Mouse (Mus musculus): ENCODE results near the gene Olfr462. TPM values are rescaled to one million over a fixed set of nuclear protein-coding genes. Genes with fewer than 3 reads are reported as not detected.

The Olfr462 gene
- polyA plus RNA-seq, 1 experiment from 2014 or later, result not detected

GRCm38 (mm10) chr11:87841436-87841835 lies 50.6 kb downstream of the Olfr462 start:
- Histone ChIP-seq H3K9ac (no peak overlapping the region), H3K9me3 (no peaks in the 10 kb centered on the region), H3K27me3 (replicated peaks) (no peaks in the 10 kb centered on the region), H3K4me3 (no peak overlapping the region), H3K27ac (no peak overlapping the region), H3K4me1 (no peaks in the 10 kb centered on the region), H3K36me3 (no peaks in the 10 kb centered on the region), H3K4me2 (replicated peaks) (no peak overlapping the region)
- ATAC-seq (ENCODE audit: low FRiP score, low read depth), result no peak
- 91% methylated on average over 3 of the region's 3 CpGs for WGBS

DNA sequence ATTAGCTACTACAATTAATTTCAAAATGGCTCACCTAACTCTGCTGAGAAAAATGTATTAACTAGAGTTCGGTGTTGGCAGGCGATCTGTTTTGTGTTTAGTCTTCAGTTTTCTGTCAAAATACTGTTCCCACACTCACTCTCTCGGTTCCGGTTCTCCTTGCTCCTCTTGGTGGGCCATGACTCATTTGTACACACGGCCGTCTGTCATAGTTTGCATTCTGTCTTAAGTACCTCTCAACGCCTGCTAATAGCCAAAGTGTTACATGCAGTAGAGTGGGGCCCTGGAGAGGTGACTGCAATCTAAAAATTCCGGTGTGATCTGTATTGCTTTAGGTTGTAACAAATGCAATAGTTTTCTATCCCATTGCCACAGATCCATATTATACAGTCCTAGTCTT lies 51.4 kb downstream of the Olfr462 start:
- no peaks in the 10 kb centered on the region for H3K27me3 ChIP-seq (replicated peaks)
- no peak overlapping the region for H3K9ac ChIP-seq
- no peak overlapping the region for H3K4me3 ChIP-seq
- H3K27ac ChIP-seq, result no peak overlapping the region
- H3K4me2 ChIP-seq (replicated peaks), result no peak overlapping the region
- ATAC-seq (ENCODE audit: low FRiP score, low read depth), result no peak
- no peaks in the 10 kb centered on the region for H3K4me1 ChIP-seq
- H3K9me3 ChIP-seq, result no peaks in the 10 kb centered on the region
- 93% methylated on average over 8 of the region's 8 CpGs for WGBS
- H3K36me3 ChIP-seq, result no peaks in the 10 kb centered on the region

Other genes with a start within 250 kb of the Olfr462 start
- 0.57 and 1.1 TPM in 2 replicates for gene Rnf43, start 229.5 kb downstream of the Olfr462 start, polyA plus RNA-seq (2016; fragmentation: Nextera tagmentation; extraction: Ambion mirVana)
- gene Supt4a, start 154.7 kb downstream of the Olfr462 start, polyA plus RNA-seq (2016; fragmentation: Nextera tagmentation; extraction: Ambion mirVana), result 149 TPM in 2 replicates
- 23.6 and 26.1 TPM in 2 replicates for gene Tspoap1, start 131.7 kb downstream of the Olfr462 start, polyA plus RNA-seq (2016; fragmentation: Nextera tagmentation; extraction: Ambion mirVana)
- 2.8 and 3.6 TPM in 2 replicates for gene Mpo, start 98.7 kb downstream of the Olfr462 start, polyA plus RNA-seq (2016; fragmentation: Nextera tagmentation; extraction: Ambion mirVana)
- 0.33 and 0.42 TPM in 2 replicates for gene Lpo, start 64.0 kb downstream of the Olfr462 start, polyA plus RNA-seq (2016; fragmentation: Nextera tagmentation; extraction: Ambion mirVana)
- gene Mks1, start 39.1 kb downstream of the Olfr462 start, polyA plus RNA-seq (2016; fragmentation: Nextera tagmentation; extraction: Ambion mirVana), result 16.5 and 16.7 TPM in 2 replicates
- gene Epx, start 16.7 kb downstream of the Olfr462 start, polyA plus RNA-seq (2016; fragmentation: Nextera tagmentation; extraction: Ambion mirVana), result 0.14 TPM in 1 of 2 replicates, not detected in the other
- not detected in 2 replicates for gene Olfr463, start 5.1 kb upstream of the Olfr462 start, polyA plus RNA-seq (2016; fragmentation: Nextera tagmentation; extraction: Ambion mirVana)
- gene Olfr464, start 28.7 kb upstream of the Olfr462 start, polyA plus RNA-seq (2016; fragmentation: Nextera tagmentation; extraction: Ambion mirVana), result not detected in 2 replicates
- 46.3 and 59.8 TPM in 2 replicates for gene Dynll2, start 95.3 kb upstream of the Olfr462 start, polyA plus RNA-seq (2016; fragmentation: Nextera tagmentation; extraction: Ambion mirVana)
- gene Srsf1, start 155.1 kb upstream of the Olfr462 start, polyA plus RNA-seq (2016; fragmentation: Nextera tagmentation; extraction: Ambion mirVana), result 446 and 488 TPM in 2 replicates
- gene Vezf1, start 176.0 kb upstream of the Olfr462 start, polyA plus RNA-seq (2016; fragmentation: Nextera tagmentation; extraction: Ambion mirVana), result 73.9 and 84.7 TPM in 2 replicates
- gene Cuedc1, start 205.8 kb upstream of the Olfr462 start, polyA plus RNA-seq (2016; fragmentation: Nextera tagmentation; extraction: Ambion mirVana), result 50.2 and 50.7 TPM in 2 replicates